12 mouse cellular contexts compared by ENCODE assay signal in the genomic region with DNA sequence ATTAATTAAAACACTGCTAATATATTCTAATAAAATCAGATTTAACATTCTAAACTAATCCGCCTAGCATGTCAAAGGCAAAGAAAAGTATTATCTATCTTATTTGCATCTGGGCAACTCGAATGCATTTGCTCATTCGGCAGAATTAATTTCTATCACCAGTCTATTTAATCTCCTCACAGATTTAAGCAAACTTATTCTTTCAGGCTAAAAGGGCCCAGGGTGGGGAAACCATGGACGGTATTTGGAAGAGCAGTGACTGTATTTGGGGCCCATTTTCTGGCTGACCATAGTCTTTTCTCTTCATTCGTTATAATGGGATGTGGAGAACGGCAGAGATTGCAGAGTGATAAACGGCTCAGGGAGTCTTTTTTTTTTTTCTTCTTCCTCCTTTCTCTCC.
DNase-seq lines count a peak whose midpoint lies in the region; ATAC-seq lines count a peak whose summit lies in the region.
"Had no signal": no experiment of that assay in that cellular context is flagged by ENCODE, and none has a peak within 500 bp of the region (broad histone marks: within the 10 kb centered on the region; RNA-seq: fewer than 3 reads in every experiment).

No protein-coding gene starts in this region.

- peak overlapping the region; percentile 49 for H3K9ac ChIP-seq in neural tube, embryonic 11.5 days (ENCODE audit: low read length)
- peak overlapping the region; percentile 100 for H3K9ac ChIP-seq in forebrain, embryonic 14.5 days (ENCODE audit: low read length)
- H3K9ac ChIP-seq in limb, embryonic 13.5 days, result peak overlapping the region; percentile 93
- H3K9ac ChIP-seq in stomach, embryonic 16.5 days (ENCODE audit: low read length), result peak overlapping the region; percentile 66

- peaks cover 8% of the 10 kb centered on the region for H3K4me1 ChIP-seq in neural tube, embryonic 11.5 days (ENCODE audit: control insufficient read depth, insufficient read depth, low read length)
- peaks cover 29% of the 10 kb centered on the region for H3K4me1 ChIP-seq in forebrain, embryonic 14.5 days (ENCODE audit: control insufficient read depth, insufficient read depth, low read length)
- H3K4me1 ChIP-seq in limb, embryonic 13.5 days, result peaks cover 42% of the 10 kb centered on the region
- peaks cover 30% of the 10 kb centered on the region for H3K4me1 ChIP-seq in stomach, embryonic 16.5 days (ENCODE audit: control insufficient read depth, insufficient read depth, low read length)

- H3K4me3 ChIP-seq in neural tube, embryonic 11.5 days (ENCODE audit: low read depth, low read length), result peak overlapping the region; percentile 26; the same call in 1 of the 2 replicates
- peak overlapping the region; percentile 82 for H3K4me3 ChIP-seq in forebrain, embryonic 14.5 days (ENCODE audit: low read depth, low read length)
- peak overlapping the region; percentile 66 for H3K4me3 ChIP-seq in limb, embryonic 13.5 days
- H3K4me3 ChIP-seq in stomach, embryonic 16.5 days (replicated peaks; ENCODE audit: low read length), result peak overlapping the region; percentile 39

- H3K4me2 ChIP-seq in neural tube, embryonic 11.5 days (ENCODE audit: low read depth), result peak overlapping the region; percentile 31
- peak overlapping the region; percentile 76 for H3K4me2 ChIP-seq in forebrain, embryonic 14.5 days (ENCODE audit: low read length)
- H3K4me2 ChIP-seq in limb, embryonic 13.5 days (replicated peaks), result peak overlapping the region; percentile 74
- peak overlapping the region; percentile 60 for H3K4me2 ChIP-seq in stomach, embryonic 16.5 days (ENCODE audit: low read depth, low read length)

- H3K9me3 ChIP-seq in neural tube, embryonic 11.5 days (ENCODE audit: control insufficient read depth, low read length), result no peaks in the 10 kb centered on the region
- no peaks in the 10 kb centered on the region for H3K9me3 ChIP-seq in forebrain, embryonic 14.5 days (replicated peaks; ENCODE audit: control insufficient read depth, low read length)
- H3K9me3 ChIP-seq in limb, embryonic 13.5 days, result no peaks in the 10 kb centered on the region
- no peaks in the 10 kb centered on the region for H3K9me3 ChIP-seq in stomach, embryonic 16.5 days (replicated peaks; ENCODE audit: control insufficient read depth, low read length)

- intact Hi-C loops in left cerebral cortex, postnatal 14 days (cut with DNase I), result loop anchor here (5.0 kb wide), 1 partner anchor 152 kb away; no protein-coding TSS in a partner anchor

- H3K27ac ChIP-seq in neural tube, embryonic 11.5 days (ENCODE audit: low read depth, low read length), result no peak overlapping the region
- H3K27ac ChIP-seq in forebrain, embryonic 14.5 days (ENCODE audit: low read depth, low read length), result peak overlapping the region; percentile 86
- H3K27ac ChIP-seq in limb, embryonic 13.5 days, result peak overlapping the region; percentile 88
- peak overlapping the region; percentile 60 for H3K27ac ChIP-seq in stomach, embryonic 16.5 days (ENCODE audit: low read length)

- 45% methylated on average over 7 of the region's 7 CpGs for WGBS in neural tube, embryonic 11.5 days
- WGBS in forebrain, embryonic 14.5 days, result 2% methylated on average over 7 of the region's 7 CpGs
- 23% methylated on average over 7 of the region's 7 CpGs for WGBS in limb, embryonic 13.5 days
- WGBS in stomach, embryonic 16.5 days, result 20% methylated on average over 7 of the region's 7 CpGs

- DNase-seq in neural tube, embryonic 11.5 days (ENCODE audit: low spot score), result no peak
- DNase-seq in neural tube, embryonic 10.5 days (ENCODE audit: extremely low spot score, low spot score), result no peak
- DNase-seq in forebrain, embryonic 14.5 days (ENCODE audit: low spot score), result peak; percentile 85
- no peak for DNase-seq in left cerebral cortex, postnatal 14 days (ENCODE audit: low spot score in 2 of 2)
- DNase-seq in adrenal gland, postnatal 14 days, result no peak
- DNase-seq in adrenal gland, postnatal 4 days (ENCODE audit: low spot score in 2 of 2), result no peak
- DNase-seq: kidney, adult 2 months; right cerebral cortex, postnatal 14 days had no signal

- peaks cover 3% of the 10 kb centered on the region for H3K36me3 ChIP-seq in neural tube, embryonic 11.5 days (ENCODE audit: control insufficient read depth, insufficient read depth, low read length)
- H3K36me3 ChIP-seq in forebrain, embryonic 14.5 days (ENCODE audit: control insufficient read depth, insufficient read depth, low read length), result peaks cover 45% of the 10 kb centered on the region
- H3K36me3 ChIP-seq in limb, embryonic 13.5 days, result peaks cover 40% of the 10 kb centered on the region
- H3K36me3 ChIP-seq in stomach, embryonic 16.5 days (ENCODE audit: control insufficient read depth, insufficient read depth, low read length), result peaks cover 5% of the 10 kb centered on the region; the same call in 1 of the 2 replicates

- H3K27me3 ChIP-seq in neural tube, embryonic 11.5 days (ENCODE audit: control insufficient read depth, insufficient read depth, low read length), result no peaks in the 10 kb centered on the region
- no peaks in the 10 kb centered on the region for H3K27me3 ChIP-seq in forebrain, embryonic 14.5 days (replicated peaks; ENCODE audit: control insufficient read depth, insufficient read depth, low read length)
- no peaks in the 10 kb centered on the region for H3K27me3 ChIP-seq in limb, embryonic 13.5 days
- no peaks in the 10 kb centered on the region for H3K27me3 ChIP-seq in stomach, embryonic 16.5 days (ENCODE audit: control insufficient read depth, insufficient read depth, low read length)
- H3K27me3 ChIP-seq: Patski had no signal

- no peak for ATAC-seq in neural tube, embryonic 11.5 days (ENCODE audit: insufficient read depth, low FRiP score, low TSS enrichment)
- no peak for ATAC-seq in forebrain, embryonic 14.5 days
- no peak for ATAC-seq in limb, embryonic 13.5 days (ENCODE audit: low FRiP score, low read depth)
- ATAC-seq in stomach, embryonic 16.5 days (ENCODE audit: insufficient read depth, low FRiP score), result no peak
- ATAC-seq: lung, postnatal 0 days; Patski had no signal

Comparison
In these comparisons a context has a peak if more than half of its experiments do, and no peak if none do; other contexts are left out.
1. H3K4me3 ChIP-seq: peak in every context shown above with its lines; median percentile 82 in forebrain, embryonic 14.5 days; 66 in limb, embryonic 13.5 days; 39 in stomach, embryonic 16.5 days; 26 in neural tube, embryonic 11.5 days.
2. H3K9ac ChIP-seq: peak in every context shown above with its lines; median percentile 100 in forebrain, embryonic 14.5 days; 93 in limb, embryonic 13.5 days; 66 in stomach, embryonic 16.5 days; 49 in neural tube, embryonic 11.5 days.